Mouse (Mus musculus) embryonic facial prominence, embryonic 11.5 days (tissue): ENCODE results near the gene Nmt2. TPM values are rescaled to one million over a fixed set of nuclear protein-coding genes. Genes with fewer than 3 reads are reported as not detected.
A peak's percentile ranks its signal among the peaks of the same experiment; 100 is the strongest.

Experiments
- ATAC-seq: fragments of 200-750 bp; cut with Nextera tagmentation; replicated peaks from 2 replicates; pipeline ENCODE4 v1.8.0; 2017; ENCODE audit warnings: low read depth; ENCODE audit not compliant: insufficient number of reproducible peaks, low FRiP score, low TSS enrichment
- DNase-seq: peaks from one replicate; pipeline ENCODE4 v3.0.0-alpha.2; 2015; ENCODE audit warnings: low spot score
- H3K27ac ChIP-seq: fragments of 300-500 bp; sonication (generic); replicated peaks from 2 replicates; pipeline ENCODE4 v1.5.1; 2014; ENCODE audit warnings: mild to moderate bottlenecking, low read depth, low read length, control low read depth
- H3K27me3 ChIP-seq: fragments of 300-500 bp; sonication (generic); 2 replicates; pipeline ENCODE4 v1.6.1; 2014; ENCODE audit warnings: mild to moderate bottlenecking, low read length, moderate library complexity, mixed read lengths; ENCODE audit not compliant: control insufficient read depth, insufficient read depth
- H3K36me3 ChIP-seq: fragments of 300-500 bp; sonication (generic); replicated peaks from 2 replicates; pipeline ENCODE4 v1.6.1; 2014; ENCODE audit warnings: low read depth, mild to moderate bottlenecking, low read length, moderate library complexity, mixed read lengths; ENCODE audit not compliant: control insufficient read depth, insufficient read depth
- H3K4me1 ChIP-seq: fragments of 300-500 bp; sonication (generic); 2 replicates; pipeline ENCODE4 v1.6.1; 2014; ENCODE audit warnings: low read length, mixed read lengths; ENCODE audit not compliant: control insufficient read depth, insufficient read depth
- H3K4me2 ChIP-seq: fragments of 300-500 bp; sonication (generic); 2 replicates; pipeline ENCODE4 v1.6.1; 2014; ENCODE audit warnings: low read depth, mild to moderate bottlenecking, control low read depth, low read length, moderate library complexity
- H3K4me3 ChIP-seq: fragments of 300-500 bp; sonication (generic); 2 replicates; pipeline ENCODE4 v1.5.1; 2014; ENCODE audit warnings: low read depth, low read length, control low read depth
- H3K9ac ChIP-seq: fragments of 300-500 bp; sonication (generic); replicated peaks from 2 replicates; pipeline ENCODE4 v1.6.1; 2014; ENCODE audit warnings: mild to moderate bottlenecking, control low read depth, low read length
- H3K9me3 ChIP-seq: fragments of 300-500 bp; sonication (generic); replicated peaks from 2 replicates; pipeline ENCODE4 v1.6.1; 2016; ENCODE audit warnings: mild to moderate bottlenecking, low read length, inconsistent platforms, mixed read lengths; ENCODE audit not compliant: control insufficient read depth
- WGBS: fragments of 180-500 bp; shearing (Covaris S2); extraction: QIAGEN DNeasy Blood & Tissue Kit; methylation state at CpG from one replicate; pipeline ENCODE4 v1.1.7; 2014; 5-methylcytosine and 5-hydroxymethylcytosine counted together
- polyA plus RNA-seq: library from polyadenylated mRNA; unstranded; fragments of >200 nt; fragmentation: Nextera tagmentation; extraction: Ambion mirVana; gene quantifications from 2 replicates; pipeline ENCODE4 v1.2.1, GENCODE M21; 2014

The Nmt2 gene
- polyA plus RNA-seq, 1 experiment from 2014 or later = 46.0 TPM

- peak overlapping the region; percentile 70 for H3K9ac ChIP-seq
- ATAC-seq = no peak
- no peaks in the 10 kb centered on the region for H3K9me3 ChIP-seq
- H3K27ac ChIP-seq = 0 out of 2 replicates have a peak overlapping the region, but pooled peaks have one; percentile 32
- H3K4me2 ChIP-seq = peak overlapping the region; percentile 69
- no peaks in the 10 kb centered on the region; the same call in 1 of the 2 replicates for H3K36me3 ChIP-seq
- H3K4me3 ChIP-seq = peak overlapping the region; percentile 61
- WGBS = 3% methylated on average over 21 of the region's 21 CpGs
- peak; percentile 41 for DNase-seq
- no peaks in the 10 kb centered on the region for H3K4me1 ChIP-seq
- H3K27me3 ChIP-seq = no peaks in the 10 kb centered on the region
Observed at GRCm38 (mm10) chr2:3332056-3332455, 48.0 kb downstream of the Nmt2 start.

GRCm38 (mm10) chr2:3332484-3333242, 48.7 kb downstream of the Nmt2 start, which contains the start of gene Rpp38:
Gene Rpp38, minus strand, starts transcription at chr2:3332643.
- DNase-seq (peak; percentile 97), ATAC-seq (peak; percentile 98)
- no peaks in the 10 kb centered on the region for H3K9me3 ChIP-seq
- H3K4me2 ChIP-seq = peak within 1 kb of the TSS; percentile 69
- 0 out of 2 replicates have a peak within 1 kb of the TSS, but pooled peaks have one; percentile 32 for H3K27ac ChIP-seq
- no peaks in the 10 kb centered on the region for H3K27me3 ChIP-seq
- H3K9ac ChIP-seq = peak within 1 kb of the TSS; percentile 70
- H3K4me3 ChIP-seq = peak within 1 kb of the TSS; percentile 61
- no peaks in the 10 kb centered on the region for H3K4me1 ChIP-seq
- WGBS = under 1% methylated on average over 45 of the region's 45 CpGs
- no peaks in the 10 kb centered on the region; the same call in 1 of the 2 replicates for H3K36me3 ChIP-seq

- no peaks in the 10 kb centered on the region for H3K4me1 ChIP-seq
- H3K27me3 ChIP-seq = no peaks in the 10 kb centered on the region
- 91% methylated on average over 12 of the region's 12 CpGs for WGBS
- H3K27ac ChIP-seq = no peak overlapping the region
- no peak for ATAC-seq
- H3K9ac ChIP-seq = no peak overlapping the region
- H3K4me3 ChIP-seq = no peak overlapping the region
- no peaks in the 10 kb centered on the region; the same call in 1 of the 2 replicates for H3K36me3 ChIP-seq
- no peak overlapping the region for H3K4me2 ChIP-seq
- no peaks in the 10 kb centered on the region for H3K9me3 ChIP-seq
- no peak for DNase-seq
Observed at GRCm38 (mm10) chr2:3333761-3334160, 49.7 kb downstream of the Nmt2 start.

GRCm38 (mm10) chr2:3335611-3336301, 51.7 kb downstream of the Nmt2 start, which contains the start of gene Acbd7:
Gene Acbd7, plus strand, starts transcription at chr2:3336168.
- Histone ChIP-seq H3K27me3 (no peaks in the 10 kb centered on the region), H3K9me3 (no peaks in the 10 kb centered on the region), H3K9ac (no peak within 1 kb of the TSS; the same call in 1 of the 2 replicates), H3K27ac (no peak within 1 kb of the TSS), H3K36me3 (no peaks in the 10 kb centered on the region; the same call in 1 of the 2 replicates), H3K4me2 (peak within 1 kb of the TSS; percentile 37), H3K4me3 (peak within 1 kb of the TSS; percentile 10; the same call in 1 of the 2 replicates), H3K4me1 (no peaks in the 10 kb centered on the region)
- WGBS = 6% methylated on average over 20 of the region's 20 CpGs
- no peak for ATAC-seq
- DNase-seq = peak; percentile 67

GRCm38 (mm10) chr2:3348422-3348821, 64.4 kb downstream of the Nmt2 start:
- Histone ChIP-seq H3K9ac (no peak overlapping the region), H3K9me3 (no peaks in the 10 kb centered on the region), H3K36me3 (no peaks in the 10 kb centered on the region), H3K4me2 (no peak overlapping the region), H3K27ac (no peak overlapping the region), H3K27me3 (no peaks in the 10 kb centered on the region), H3K4me3 (no peak overlapping the region), H3K4me1 (no peaks in the 10 kb centered on the region)
- WGBS = 86% methylated on average over 4 of the region's 4 CpGs
- ATAC-seq = no peak
- DNase-seq = no peak

- Histone ChIP-seq H3K27ac (no peak overlapping the region), H3K4me2 (no peak overlapping the region), H3K4me1 (no peaks in the 10 kb centered on the region), H3K36me3 (no peaks in the 10 kb centered on the region), H3K4me3 (no peak overlapping the region), H3K27me3 (no peaks in the 10 kb centered on the region), H3K9me3 (no peaks in the 10 kb centered on the region), H3K9ac (no peak overlapping the region)
- 21% methylated on average over 3 of the region's 3 CpGs for WGBS
- DNase-seq = peak; percentile 62
- ATAC-seq = no peak
Observed at GRCm38 (mm10) chr2:3348919-3349318, 64.9 kb downstream of the Nmt2 start.

- Histone ChIP-seq H3K9me3 (no peaks in the 10 kb centered on the region), H3K27me3 (no peaks in the 10 kb centered on the region), H3K4me1 (no peaks in the 10 kb centered on the region), H3K27ac (no peak overlapping the region), H3K9ac (no peak overlapping the region), H3K36me3 (no peaks in the 10 kb centered on the region), H3K4me2 (no peak overlapping the region), H3K4me3 (no peak overlapping the region)
- DNase-seq = no peak
- no peak for ATAC-seq
Observed at GRCm38 (mm10) chr2:3353160-3353559, 69.1 kb downstream of the Nmt2 start.

GRCm38 (mm10) chr2:3355793-3356192, 71.8 kb downstream of the Nmt2 start:
- Histone ChIP-seq H3K27me3 (no peaks in the 10 kb centered on the region), H3K36me3 (no peaks in the 10 kb centered on the region), H3K27ac (no peak overlapping the region), H3K9ac (no peak overlapping the region), H3K4me2 (no peak overlapping the region), H3K9me3 (no peaks in the 10 kb centered on the region), H3K4me1 (no peaks in the 10 kb centered on the region), H3K4me3 (no peak overlapping the region)
- WGBS = 83% methylated on average over 8 of the region's 8 CpGs
- ATAC-seq (no peak), DNase-seq (no peak)
